Mouse (Mus musculus): ENCODE data around the gene Magix. TPM values are rescaled to one million over a fixed set of nuclear protein-coding genes. Genes with fewer than 3 reads are reported as not detected.

The Magix gene
- polyA plus RNA-seq, 1 experiment from 2014 or later = not detected

DNA sequence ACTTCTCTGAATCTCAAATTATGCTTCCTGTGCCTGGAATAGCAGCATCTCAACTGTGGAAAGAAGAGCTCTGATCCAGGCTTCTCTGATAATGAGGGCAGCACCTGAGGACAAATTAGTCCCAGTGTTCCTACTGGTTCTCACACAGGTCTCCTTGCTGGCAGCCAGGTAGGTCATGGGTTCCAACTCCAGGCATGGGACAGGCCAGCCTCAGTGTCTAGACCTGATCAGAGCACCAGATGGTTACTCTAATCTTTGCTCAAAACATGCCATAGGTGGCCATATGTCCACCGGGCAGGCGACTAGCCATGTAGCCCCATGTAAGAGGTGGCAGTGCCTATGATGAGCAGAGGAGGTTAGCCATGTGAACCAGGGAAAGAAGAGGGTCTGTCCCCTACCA, 7.3 kb upstream of the Magix start:
- no peak overlapping the region for H3K4me3 ChIP-seq (ENCODE audit: low read depth, low read length)
- ATAC-seq (ENCODE audit: insufficient read depth, low FRiP score, low TSS enrichment) = no peak
- WGBS = 84% methylated on average over 2 of the region's 2 CpGs

GRCm38 (mm10) chrX:7680057-7680412, 1.0 kb downstream of the Magix start:
- DNase-seq (ENCODE audit: low spot score) (no peak), ATAC-seq (ENCODE audit: insufficient read depth, low FRiP score, low TSS enrichment) (peak; percentile 45; the same call in 1 of the 2 replicates)
- H3K4me1 ChIP-seq (ENCODE audit: control insufficient read depth, insufficient read depth, low read length) = no peaks in the 10 kb centered on the region
- H3K9me3 ChIP-seq (ENCODE audit: control insufficient read depth, low read length) = no peaks in the 10 kb centered on the region
- WGBS = 20% methylated on average over 9 of the region's 12 CpGs
- peak overlapping the region; percentile 15; the same call in 1 of the 2 replicates for H3K4me3 ChIP-seq (ENCODE audit: low read depth, low read length)
- no peak overlapping the region for H3K27ac ChIP-seq (ENCODE audit: low read depth, low read length)
- peak overlapping the region; percentile 36 for H3K4me2 ChIP-seq (ENCODE audit: low read depth)
- no peaks in the 10 kb centered on the region for H3K27me3 ChIP-seq (ENCODE audit: control insufficient read depth, insufficient read depth, low read length)
- no peak overlapping the region for H3K9ac ChIP-seq (ENCODE audit: low read length)
- H3K36me3 ChIP-seq (ENCODE audit: control insufficient read depth, insufficient read depth, low read length) = no peaks in the 10 kb centered on the region

More for the DNA sequence above, 7.3 kb upstream of the Magix start:
- no peaks in the 10 kb centered on the region for H3K4me1 ChIP-seq (ENCODE audit: control insufficient read depth, insufficient read depth, low read length)
- no peak overlapping the region for H3K27ac ChIP-seq (ENCODE audit: low read depth, low read length)
- H3K4me2 ChIP-seq (ENCODE audit: low read depth) = no peak overlapping the region
- H3K27me3 ChIP-seq (ENCODE audit: control insufficient read depth, insufficient read depth, low read length) = no peaks in the 10 kb centered on the region
- no peak overlapping the region for H3K9ac ChIP-seq (ENCODE audit: low read length)
- no peak for DNase-seq (ENCODE audit: low spot score)
- H3K9me3 ChIP-seq (ENCODE audit: control insufficient read depth, low read length) = no peaks in the 10 kb centered on the region
- no peaks in the 10 kb centered on the region for H3K36me3 ChIP-seq (ENCODE audit: control insufficient read depth, insufficient read depth, low read length)

DNA sequence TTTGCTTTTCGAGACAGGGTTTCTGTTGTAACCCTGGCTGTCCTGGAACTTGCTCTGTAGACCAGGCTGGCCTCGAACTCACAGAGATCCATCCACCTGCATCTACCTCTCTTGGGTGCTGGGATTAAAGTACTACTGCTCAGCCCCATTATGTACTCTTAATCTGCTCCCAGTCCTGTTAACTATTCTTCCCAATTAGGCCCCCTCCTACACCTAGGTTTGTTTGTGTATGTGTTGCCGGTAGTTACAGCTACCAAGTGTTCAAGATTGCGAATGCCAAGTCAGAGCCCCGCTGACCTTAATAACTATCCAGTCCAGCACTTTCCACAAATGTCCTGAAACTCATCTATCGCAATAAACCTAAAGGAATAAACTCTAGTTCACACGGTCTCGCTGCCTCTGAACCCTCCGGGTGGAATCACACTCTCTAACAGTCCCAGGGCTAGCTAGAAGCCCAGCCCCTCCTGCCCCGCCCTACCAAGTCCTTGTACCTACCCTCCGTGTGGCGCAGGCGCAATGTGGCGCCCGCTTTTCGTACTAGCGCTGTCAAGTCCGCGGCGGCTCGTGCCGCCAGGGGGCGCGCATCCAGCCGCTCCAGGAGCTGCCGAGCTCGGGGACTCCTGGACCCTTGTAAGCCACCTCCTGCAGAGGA, 1.5 kb downstream of the Magix start:
- Histone ChIP-seq H3K36me3 (ENCODE audit: control insufficient read depth, insufficient read depth, low read length) (no peaks in the 10 kb centered on the region), H3K4me3 (ENCODE audit: low read depth, low read length) (peak overlapping the region; percentile 15; the same call in 1 of the 2 replicates), H3K4me1 (ENCODE audit: control insufficient read depth, insufficient read depth, low read length) (no peaks in the 10 kb centered on the region), H3K27ac (ENCODE audit: low read depth, low read length) (no peak overlapping the region), H3K27me3 (ENCODE audit: control insufficient read depth, insufficient read depth, low read length) (no peaks in the 10 kb centered on the region), H3K9ac (ENCODE audit: low read length) (no peak overlapping the region), H3K9me3 (ENCODE audit: control insufficient read depth, low read length) (no peaks in the 10 kb centered on the region), H3K4me2 (ENCODE audit: low read depth) (peak overlapping the region; percentile 36)
- 18% methylated on average over 27 of the region's 27 CpGs for WGBS
- DNase-seq (ENCODE audit: low spot score) = peak; percentile 93
- ATAC-seq (ENCODE audit: insufficient read depth, low FRiP score, low TSS enrichment) = peak; percentile 86

- H3K27ac ChIP-seq (ENCODE audit: low read depth, low read length) = no peak overlapping the region
- H3K4me2 ChIP-seq (ENCODE audit: low read depth) = no peak overlapping the region
- no peak overlapping the region for H3K4me3 ChIP-seq (ENCODE audit: low read depth, low read length)
- H3K27me3 ChIP-seq (ENCODE audit: control insufficient read depth, insufficient read depth, low read length) = no peaks in the 10 kb centered on the region
- H3K4me1 ChIP-seq (ENCODE audit: control insufficient read depth, insufficient read depth, low read length) = no peaks in the 10 kb centered on the region
- DNase-seq (ENCODE audit: low spot score) (no peak), ATAC-seq (ENCODE audit: insufficient read depth, low FRiP score, low TSS enrichment) (no peak)
- no peak overlapping the region for H3K9ac ChIP-seq (ENCODE audit: low read length)
- H3K36me3 ChIP-seq (ENCODE audit: control insufficient read depth, insufficient read depth, low read length) = no peaks in the 10 kb centered on the region
- H3K9me3 ChIP-seq (ENCODE audit: control insufficient read depth, low read length) = no peaks in the 10 kb centered on the region
- 53% methylated on average over 3 of the region's 3 CpGs for WGBS
These were observed 2.1 kb downstream of the Magix start for GRCm38 (mm10) chrX:7678986-7679385.

DNA sequence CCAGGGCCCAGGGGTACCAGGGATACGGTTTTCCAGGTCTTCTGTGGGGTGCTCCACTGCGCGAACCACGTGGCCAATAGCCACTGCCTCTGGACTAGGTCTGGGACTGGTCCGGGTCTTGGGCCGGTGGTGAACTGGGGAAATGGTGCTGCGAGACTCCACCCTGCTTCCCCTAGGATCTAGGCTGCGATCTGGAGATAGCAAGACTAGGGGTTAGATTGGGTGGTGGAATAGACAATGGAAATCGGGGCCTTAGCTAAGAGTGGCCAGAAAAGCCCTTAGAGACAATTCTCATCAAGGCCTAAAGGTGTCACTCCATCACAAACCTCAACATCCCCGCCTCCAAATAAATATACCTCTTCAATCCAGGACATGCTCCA, 6.1 kb downstream of the Magix start:
- ATAC-seq (ENCODE audit: insufficient read depth, low FRiP score, low TSS enrichment) = no peak
- no peak for DNase-seq (ENCODE audit: low spot score)
- Histone ChIP-seq H3K4me1 (ENCODE audit: control insufficient read depth, insufficient read depth, low read length) (no peaks in the 10 kb centered on the region), H3K27me3 (ENCODE audit: control insufficient read depth, insufficient read depth, low read length) (no peaks in the 10 kb centered on the region), H3K9ac (ENCODE audit: low read length) (no peak overlapping the region), H3K4me3 (ENCODE audit: low read depth, low read length) (0 out of 2 replicates have a peak overlapping the region, but pooled peaks have one; percentile 4), H3K27ac (ENCODE audit: low read depth, low read length) (no peak overlapping the region), H3K36me3 (ENCODE audit: control insufficient read depth, insufficient read depth, low read length) (no peaks in the 10 kb centered on the region), H3K4me2 (ENCODE audit: low read depth) (peak overlapping the region; percentile 32), H3K9me3 (ENCODE audit: control insufficient read depth, low read length) (no peaks in the 10 kb centered on the region)
- 39% methylated on average over 10 of the region's 10 CpGs for WGBS

- H3K36me3 ChIP-seq (ENCODE audit: control insufficient read depth, insufficient read depth, low read length) = no peaks in the 10 kb centered on the region
- no peaks in the 10 kb centered on the region for H3K27me3 ChIP-seq (ENCODE audit: control insufficient read depth, insufficient read depth, low read length)
- DNase-seq (ENCODE audit: low spot score) (no peak), ATAC-seq (ENCODE audit: insufficient read depth, low FRiP score, low TSS enrichment) (no peak)
- H3K9ac ChIP-seq (ENCODE audit: low read length) = no peak overlapping the region
- whole genome bisulfite sequencing = 38% methylated on average over 27 of the region's 28 CpGs
- H3K27ac ChIP-seq (ENCODE audit: low read depth, low read length) = no peak overlapping the region
- H3K4me1 ChIP-seq (ENCODE audit: control insufficient read depth, insufficient read depth, low read length) = no peaks in the 10 kb centered on the region
- peak overlapping the region; percentile 32 for H3K4me2 ChIP-seq (ENCODE audit: low read depth)
- H3K4me3 ChIP-seq (ENCODE audit: low read depth, low read length) = 0 out of 2 replicates have a peak overlapping the region, but pooled peaks have one; percentile 4
- no peaks in the 10 kb centered on the region for H3K9me3 ChIP-seq (ENCODE audit: control insufficient read depth, low read length)
These were observed 6.6 kb downstream of the Magix start for GRCm38 (mm10) chrX:7674284-7675000.

- ATAC-seq (ENCODE audit: insufficient read depth, low FRiP score, low TSS enrichment) = no peak
- Histone ChIP-seq H3K4me3 (ENCODE audit: low read depth, low read length) (no peak overlapping the region), H3K36me3 (ENCODE audit: control insufficient read depth, insufficient read depth, low read length) (no peaks in the 10 kb centered on the region), H3K9me3 (ENCODE audit: control insufficient read depth, low read length) (no peaks in the 10 kb centered on the region), H3K4me1 (ENCODE audit: control insufficient read depth, insufficient read depth, low read length) (no peaks in the 10 kb centered on the region), H3K27ac (ENCODE audit: low read depth, low read length) (no peak overlapping the region), H3K27me3 (ENCODE audit: control insufficient read depth, insufficient read depth, low read length) (no peaks in the 10 kb centered on the region), H3K4me2 (ENCODE audit: low read depth) (no peak overlapping the region), H3K9ac (ENCODE audit: low read length) (no peak overlapping the region)
- 39% methylated on average over 12 of the region's 12 CpGs for WGBS
- no peak for DNase-seq (ENCODE audit: low spot score)
These were observed 7.3 kb downstream of the Magix start for GRCm38 (mm10) chrX:7673578-7674281.

- Histone ChIP-seq H3K9ac (ENCODE audit: low read length) (no peak overlapping the region), H3K9me3 (ENCODE audit: control insufficient read depth, low read length) (no peaks in the 10 kb centered on the region), H3K27ac (ENCODE audit: low read depth, low read length) (no peak overlapping the region), H3K27me3 (ENCODE audit: control insufficient read depth, insufficient read depth, low read length) (no peaks in the 10 kb centered on the region), H3K4me3 (ENCODE audit: low read depth, low read length) (no peak overlapping the region), H3K36me3 (ENCODE audit: control insufficient read depth, insufficient read depth, low read length) (no peaks in the 10 kb centered on the region), H3K4me1 (ENCODE audit: control insufficient read depth, insufficient read depth, low read length) (no peaks in the 10 kb centered on the region), H3K4me2 (ENCODE audit: low read depth) (no peak overlapping the region)
- no peak for ATAC-seq (ENCODE audit: insufficient read depth, low FRiP score, low TSS enrichment)
- DNase-seq (ENCODE audit: low spot score) = no peak
- 40% methylated on average over 6 of the region's 6 CpGs for WGBS
These were observed 8.3 kb downstream of the Magix start for GRCm38 (mm10) chrX:7672739-7673138.
